Mouse (Mus musculus) lung, adult 2 months (tissue): ENCODE measurements around the gene Dnah8.

Source experiments
- CTCF ChIP-seq: fragments of 200-500 bp; IDR thresholded peaks from 2 replicates; pipeline ENCODE4 v1.5.1; 2011; ENCODE audit warnings: mild to moderate bottlenecking, low read length, control low read depth; ENCODE audit not compliant: insufficient read depth
- POLR2A ChIP-seq: fragments of 200-500 bp; IDR thresholded peaks from 2 replicates; pipeline ENCODE4 v1.6.1; 2011; ENCODE audit warnings: low read depth, mild to moderate bottlenecking, control low read depth, low read length, borderline replicate concordance; ENCODE audit errors: extremely low read depth

DNA sequence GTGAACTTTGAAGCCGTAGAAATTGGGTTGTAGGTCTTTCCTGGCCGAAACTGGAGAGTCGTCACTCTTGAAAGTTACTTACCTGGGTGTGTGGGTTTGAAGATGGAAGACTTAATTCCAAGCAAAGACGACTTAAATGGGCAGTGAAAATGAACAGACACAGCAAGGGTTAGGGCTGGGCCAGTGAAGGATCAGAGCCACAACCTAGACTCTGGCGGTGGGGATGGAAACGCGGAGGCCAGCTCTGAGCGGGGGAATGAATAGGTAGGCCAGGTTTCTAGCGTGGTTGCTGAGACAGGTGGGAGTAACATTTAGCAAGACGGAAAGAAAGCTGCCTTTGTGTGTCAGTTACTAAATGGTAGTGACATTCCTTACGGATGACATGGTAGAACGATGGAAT is 47.2 kb upstream of the Dnah8 start:
- TF ChIP-seq CTCF (no peak), POLR2A (no peak)
